In the genomic region with DNA sequence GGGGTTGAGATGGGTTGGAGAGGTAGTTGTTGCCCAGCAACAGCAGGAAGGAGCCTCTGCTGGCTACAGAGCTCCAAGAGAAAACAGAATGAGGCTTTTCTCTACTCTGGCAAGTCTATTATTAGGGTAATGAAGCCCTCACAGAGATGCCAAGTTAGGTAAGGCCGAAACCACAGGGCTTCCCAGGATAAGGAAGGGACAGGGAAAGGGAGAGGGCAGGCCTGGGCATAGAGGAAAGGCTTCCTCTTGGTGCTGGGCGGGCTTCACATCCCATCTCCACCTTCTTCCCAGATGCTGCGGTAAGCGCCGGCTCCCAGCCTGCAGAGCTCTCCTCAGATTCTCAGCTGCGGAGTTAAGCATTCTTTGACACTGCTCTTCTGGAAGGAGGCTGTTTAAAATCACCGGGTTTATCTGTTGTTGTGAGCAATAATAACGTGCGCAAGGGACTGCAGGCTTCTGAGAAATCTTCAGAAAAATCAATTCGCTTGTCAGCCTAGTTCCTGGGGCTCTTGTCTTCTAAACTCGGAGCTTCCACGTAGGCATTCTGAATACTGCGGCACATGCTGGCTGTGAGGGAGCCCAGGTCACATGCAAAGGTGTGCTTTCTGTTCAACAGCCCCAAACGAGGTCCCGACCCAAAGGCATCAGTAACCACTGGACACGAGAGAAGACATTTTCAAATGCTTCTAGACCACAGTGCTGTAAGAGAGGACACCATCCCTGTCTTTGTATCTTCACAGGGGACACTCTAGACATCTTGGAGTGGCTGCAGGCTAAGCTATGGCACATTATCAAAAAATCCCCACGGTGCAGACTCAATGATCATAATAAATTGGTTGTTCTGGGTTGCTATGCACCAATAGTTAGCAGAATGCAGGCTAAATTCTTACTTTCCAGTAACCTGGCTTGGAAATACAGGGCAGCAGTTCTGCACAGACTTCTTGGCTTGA, we compare ENCODE assay signal across 9 mouse cellular contexts. TPM values are rescaled to one million over a fixed set of nuclear protein-coding genes. Genes with fewer than 3 reads are reported as not detected.
DNase-seq lines count a peak whose midpoint lies in the region; ATAC-seq and TF ChIP-seq lines count a peak whose summit lies in the region.
"Had no signal": no experiment of that assay in that cellular context is flagged by ENCODE, and none has a peak within 500 bp of the region (broad histone marks: within the 10 kb centered on the region; RNA-seq: fewer than 3 reads in every experiment).

No protein-coding gene starts in this region.

- intact Hi-C loops in left cerebral cortex, postnatal 25 days (cut with DNase I): no loop called here

- peaks cover 10% of the 10 kb centered on the region; the same call in 1 of the 2 replicates for H3K27me3 ChIP-seq in heart, postnatal 0 days (ENCODE audit: control insufficient read depth, insufficient read depth, low read length)
- H3K27me3 ChIP-seq in forebrain, embryonic 10.5 days (ENCODE audit: poor library complexity, severe bottlenecking): peaks cover 39% of the 10 kb centered on the region
- H3K27me3 ChIP-seq in neural tube, embryonic 15.5 days (replicated peaks): no peaks in the 10 kb centered on the region
- H3K27me3 ChIP-seq in liver, embryonic 11.5 days (replicated peaks; ENCODE audit: control insufficient read depth, insufficient read depth, low read length): peaks cover 18% of the 10 kb centered on the region
- H3K27me3 ChIP-seq: CH12.LX had no signal

- DNase-seq in heart, postnatal 0 days (ENCODE audit: low spot score): no peak
- no peak for DNase-seq in heart, adult 9 months (ENCODE audit: low spot score in 2 of 2)
- peak; percentile 37 for DNase-seq in forebrain, embryonic 10.5 days (ENCODE audit: extremely low spot score, low spot score)
- DNase-seq in left cerebral cortex, postnatal 25 days (ENCODE audit: low spot score in 2 of 2): peak; percentile 46 to 48
- no peak for DNase-seq in kidney, postnatal 10 days
- no peak for DNase-seq in liver, embryonic 11.5 days (ENCODE audit: low spot score)
- no peak for DNase-seq in thymus, postnatal 25 days

- H3K9me3 ChIP-seq in heart, postnatal 0 days (replicated peaks; ENCODE audit: control insufficient read depth, low read length): no peaks in the 10 kb centered on the region
- no peaks in the 10 kb centered on the region for H3K9me3 ChIP-seq in forebrain, embryonic 10.5 days
- H3K9me3 ChIP-seq in neural tube, embryonic 15.5 days (replicated peaks): no peaks in the 10 kb centered on the region
- H3K9me3 ChIP-seq in liver, embryonic 11.5 days (ENCODE audit: control insufficient read depth, low read length): no peaks in the 10 kb centered on the region

- no peak overlapping the region for H3K9ac ChIP-seq in heart, postnatal 0 days (replicated peaks; ENCODE audit: low read depth, low read length)
- no peak overlapping the region for H3K9ac ChIP-seq in neural tube, embryonic 15.5 days (replicated peaks)
- H3K9ac ChIP-seq in liver, embryonic 11.5 days (ENCODE audit: low read depth, low read length): no peak overlapping the region

- peak overlapping the region; percentile 27; the same call in 1 of the 2 replicates for H3K4me2 ChIP-seq in heart, postnatal 0 days (ENCODE audit: low read depth, low read length)
- H3K4me2 ChIP-seq in neural tube, embryonic 15.5 days: peak overlapping the region; percentile 26
- H3K4me2 ChIP-seq in liver, embryonic 11.5 days: no peak overlapping the region

- TF ChIP-seq EP300 in heart, postnatal 0 days (IDR thresholded peaks at IDR 0.05; ENCODE audit: low read depth): no peak

- H3K36me3 ChIP-seq in heart, postnatal 0 days (replicated peaks; ENCODE audit: control insufficient read depth, insufficient read depth, low read length): no peaks in the 10 kb centered on the region
- H3K36me3 ChIP-seq in forebrain, embryonic 10.5 days (replicated peaks): no peaks in the 10 kb centered on the region
- H3K36me3 ChIP-seq in neural tube, embryonic 15.5 days: no peaks in the 10 kb centered on the region
- no peaks in the 10 kb centered on the region for H3K36me3 ChIP-seq in liver, embryonic 11.5 days (ENCODE audit: control insufficient read depth, insufficient read depth, low read length)

- ATAC-seq in heart, postnatal 0 days (ENCODE audit: insufficient read depth, low read depth): no peak
- peak; percentile 77 for ATAC-seq in neural tube, embryonic 15.5 days (ENCODE audit: low FRiP score)
- no peak for ATAC-seq in liver, embryonic 11.5 days (replicated peaks; ENCODE audit: low FRiP score)

- no peak overlapping the region for H3K4me3 ChIP-seq in heart, postnatal 0 days (ENCODE audit: low read depth, low read length)
- peak overlapping the region; percentile 32 for H3K4me3 ChIP-seq in forebrain, embryonic 10.5 days
- no peak overlapping the region for H3K4me3 ChIP-seq in neural tube, embryonic 15.5 days (replicated peaks)
- no peak overlapping the region for H3K4me3 ChIP-seq in liver, embryonic 11.5 days (ENCODE audit: low read depth, low read length)

- H3K4me1 ChIP-seq in heart, postnatal 0 days (ENCODE audit: control insufficient read depth, insufficient read depth): no peaks in the 10 kb centered on the region
- H3K4me1 ChIP-seq in forebrain, embryonic 10.5 days: peaks cover 38% of the 10 kb centered on the region
- H3K4me1 ChIP-seq in neural tube, embryonic 15.5 days: peaks cover 17% of the 10 kb centered on the region
- no peaks in the 10 kb centered on the region; the same call in 1 of the 2 replicates for H3K4me1 ChIP-seq in liver, embryonic 11.5 days (replicated peaks; ENCODE audit: control insufficient read depth, insufficient read depth, low read length)

- no peak for TF ChIP-seq CTCF in heart, postnatal 0 days (IDR thresholded peaks at IDR 0.05; ENCODE audit: low read depth)

- 13% methylated on average over 17 of the region's 17 CpGs for WGBS in heart, postnatal 0 days
- WGBS in forebrain, embryonic 10.5 days: 9% methylated on average over 17 of the region's 17 CpGs
- 12% methylated on average over 17 of the region's 17 CpGs for WGBS in neural tube, embryonic 15.5 days
- 14% methylated on average over 17 of the region's 17 CpGs for WGBS in liver, embryonic 11.5 days

- H3K27ac ChIP-seq in heart, postnatal 0 days (ENCODE audit: low read depth): no peak overlapping the region
- H3K27ac ChIP-seq in forebrain, embryonic 10.5 days: peak overlapping the region; percentile 69
- peak overlapping the region; percentile 56 for H3K27ac ChIP-seq in neural tube, embryonic 15.5 days (replicated peaks)
- no peak overlapping the region for H3K27ac ChIP-seq in liver, embryonic 11.5 days (ENCODE audit: low read depth, low read length)

RNA-seq across cellular contexts. Expression of gene Bmper, which starts 18.3 kb away (rescaled TPM):
- 3.4 and 4.5 TPM in 2 replicates for total RNA-seq in heart, postnatal 0 days (2014; rRNA removed; ENCODE audit: low replicate concordance)
- polyA plus RNA-seq in heart, postnatal 0 days (2015; fragmentation: Nextera tagmentation; extraction: Ambion mirVana): 3.7 and 3.9 TPM in 2 replicates
- polyA plus RNA-seq in forebrain, embryonic 10.5 days (2016; fragmentation: Nextera tagmentation; extraction: Ambion mirVana): 4.1 and 5.1 TPM in 2 replicates
- total RNA-seq in left cerebral cortex, postnatal 25 days (2021): 1 to 10 TPM; 7.3 to 9.8 TPM
- polyA plus RNA-seq in neural tube, embryonic 15.5 days (2015; fragmentation: Nextera tagmentation; extraction: Ambion mirVana): 10.7 and 12.3 TPM in 2 replicates
- polyA plus RNA-seq in liver, embryonic 11.5 days (2014; fragmentation: Nextera tagmentation; extraction: Ambion mirVana): 1.6 and 2.2 TPM in 2 replicates

Comparison
In these comparisons a context has a peak if more than half of its experiments do, and no peak if none do; other contexts are left out.
1. DNase-seq: peak in forebrain, embryonic 10.5 days (single experiment) and left cerebral cortex, postnatal 25 days (2 of 2); none in heart, postnatal 0 days (single experiment), heart, adult 9 months (0 of 2), kidney, postnatal 10 days (single experiment), liver, embryonic 11.5 days (single experiment) and thymus, postnatal 25 days (single experiment).
2. H3K27ac ChIP-seq: peak in forebrain, embryonic 10.5 days (single experiment) and neural tube, embryonic 15.5 days (single experiment); none in heart, postnatal 0 days (single experiment) and liver, embryonic 11.5 days (single experiment).